Mouse (Mus musculus) ES-E14 (cell line): Measurements from ENCODE around the gene Astn2.

ENCODE experiments used
- CHD2 ChIP-seq: IDR thresholded peaks from 2 replicates; pipeline ENCODE4 v1.6.1; 2014; ENCODE audit warnings: mild to moderate bottlenecking, low read depth, low read length, inconsistent platforms
- MAFK ChIP-seq: IDR thresholded peaks from 2 replicates; pipeline ENCODE4 v1.6.1; 2014; ENCODE audit warnings: mild to moderate bottlenecking, low read depth, low read length, inconsistent platforms; ENCODE audit not compliant: insufficient read depth

- no peak for TF ChIP-seq MAFK
- no peak for TF ChIP-seq CHD2
Measured at GRCm38 (mm10) chr4:65489711-65490110, 914.7 kb downstream of the Astn2 start.
